In the genomic region with DNA sequence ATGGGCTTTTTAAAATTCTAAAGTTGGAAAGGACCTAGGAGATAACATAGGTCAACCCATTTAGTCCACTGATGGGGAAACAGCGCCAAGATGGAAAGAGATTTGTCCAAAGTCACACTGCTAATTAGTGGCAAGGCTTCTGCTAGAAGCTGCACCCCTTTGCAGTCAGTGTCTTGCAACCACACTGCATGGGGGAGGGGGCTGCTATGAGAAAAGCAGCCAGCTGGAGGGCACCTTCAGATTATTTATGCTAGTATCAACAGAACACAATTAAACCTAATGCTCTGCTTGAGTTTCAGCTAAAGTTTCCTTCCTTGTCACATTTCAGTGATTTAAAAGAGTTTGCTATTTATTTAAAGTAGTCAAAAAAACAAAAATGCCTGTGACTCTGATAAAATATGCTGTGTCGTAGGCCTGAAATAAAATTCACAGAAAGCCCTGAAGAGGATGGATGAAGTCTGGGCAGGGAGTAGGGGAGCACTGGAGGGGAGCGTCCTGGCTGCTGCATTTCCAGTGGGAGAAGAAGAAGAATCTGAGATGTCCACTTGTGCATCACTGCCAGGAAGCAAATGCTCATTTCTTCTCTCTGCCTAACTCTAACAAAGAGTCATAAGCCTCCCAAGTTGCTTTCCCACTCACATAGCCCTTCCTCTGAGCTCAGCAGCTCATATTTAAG, we compare ENCODE assay signal across 27 mouse cellular contexts. TPM values are rescaled to one million over a fixed set of nuclear protein-coding genes. Genes with fewer than 3 reads are reported as not detected.
DNase-seq lines count a peak whose midpoint lies in the region; ATAC-seq and TF ChIP-seq lines count a peak whose summit lies in the region.
"Had no signal": no experiment of that assay in that cellular context is flagged by ENCODE, and none has a peak within 500 bp of the region (broad histone marks: within the 10 kb centered on the region; RNA-seq: fewer than 3 reads in every experiment).

No protein-coding gene starts in this region.

- no peak for TF ChIP-seq CTCF in cerebellum, adult 2 months (IDR thresholded peaks at IDR 0.05; ENCODE audit: borderline replicate concordance, insufficient read depth, low read depth, low read length)
- TF ChIP-seq CTCF in hindbrain, postnatal 0 days (IDR thresholded peaks at IDR 0.05; ENCODE audit: low read depth), result no peak

- no peaks in the 10 kb centered on the region for H3K36me3 ChIP-seq in hindbrain, postnatal 0 days (ENCODE audit: insufficient read depth, low read length)
- no peaks in the 10 kb centered on the region for H3K36me3 ChIP-seq in hindbrain, embryonic 12.5 days
- H3K36me3 ChIP-seq: G1E; heart, embryonic 12.5 days; hindbrain, embryonic 15.5 days; intestine, embryonic 15.5 days; limb, embryonic 10.5 days; limb, embryonic 15.5 days; liver, embryonic 13.5 days; midbrain, embryonic 12.5 days; neural tube, embryonic 13.5 days had no signal

- H3K9ac ChIP-seq in hindbrain, postnatal 0 days (replicated peaks; ENCODE audit: low read length), result no peak overlapping the region
- no peak overlapping the region for H3K9ac ChIP-seq in hindbrain, embryonic 12.5 days
- H3K9ac ChIP-seq: heart, embryonic 12.5 days; hindbrain, embryonic 15.5 days; intestine, embryonic 15.5 days; limb, embryonic 15.5 days; liver, embryonic 13.5 days; midbrain, embryonic 12.5 days; neural tube, embryonic 13.5 days had no signal

- no peak overlapping the region for H3K4me3 ChIP-seq in cerebellum, adult 2 months (replicated peaks; ENCODE audit: insufficient read depth, low read depth, low read length)
- H3K4me3 ChIP-seq in hindbrain, postnatal 0 days (ENCODE audit: low read length), result no peak overlapping the region
- H3K4me3 ChIP-seq in hindbrain, embryonic 12.5 days, result no peak overlapping the region
- H3K4me3 ChIP-seq: erythroblast, embryonic 14.5 days; heart, adult 2 months; heart, embryonic 12.5 days; hindbrain, embryonic 15.5 days; intestine, embryonic 15.5 days; limb, embryonic 10.5 days; limb, embryonic 15.5 days; liver, embryonic 13.5 days; midbrain, embryonic 12.5 days; neural tube, embryonic 13.5 days had no signal

- TF ChIP-seq POLR2A in cerebellum, adult 2 months (IDR thresholded peaks at IDR 0.05; ENCODE audit: borderline replicate concordance, insufficient read depth, low read length), result no peak

- no peak overlapping the region for H3K4me2 ChIP-seq in hindbrain, postnatal 0 days (ENCODE audit: low read depth, low read length)
- no peak overlapping the region for H3K4me2 ChIP-seq in hindbrain, embryonic 12.5 days (replicated peaks)
- H3K4me2 ChIP-seq: heart, embryonic 12.5 days; hindbrain, embryonic 15.5 days; intestine, embryonic 15.5 days; limb, embryonic 15.5 days; liver, embryonic 13.5 days; midbrain, embryonic 12.5 days; neural tube, embryonic 13.5 days had no signal

- 95% methylated on average over 3 of the region's 3 CpGs for WGBS in cerebellum, adult 2 months
- WGBS in hindbrain, postnatal 0 days, result 79% methylated on average over 3 of the region's 3 CpGs
- WGBS in hindbrain, embryonic 12.5 days, result 83% methylated on average over 3 of the region's 3 CpGs

- no peaks in the 10 kb centered on the region for H3K27me3 ChIP-seq in cerebellum, adult 2 months (ENCODE audit: control insufficient read depth, insufficient read depth, low read length)
- no peaks in the 10 kb centered on the region for H3K27me3 ChIP-seq in hindbrain, postnatal 0 days (ENCODE audit: insufficient read depth, low read length)
- no peaks in the 10 kb centered on the region for H3K27me3 ChIP-seq in hindbrain, embryonic 12.5 days
- H3K27me3 ChIP-seq: heart, embryonic 12.5 days; hindbrain, embryonic 15.5 days; intestine, embryonic 15.5 days; limb, embryonic 15.5 days; liver, embryonic 13.5 days; midbrain, embryonic 12.5 days; neural tube, embryonic 13.5 days had no signal

- H3K9me3 ChIP-seq in hindbrain, postnatal 0 days (ENCODE audit: low read length), result no peaks in the 10 kb centered on the region
- no peaks in the 10 kb centered on the region for H3K9me3 ChIP-seq in hindbrain, embryonic 12.5 days (replicated peaks)
- H3K9me3 ChIP-seq: G1E; heart, embryonic 12.5 days; hindbrain, embryonic 15.5 days; intestine, embryonic 15.5 days; limb, embryonic 10.5 days; limb, embryonic 15.5 days; liver, embryonic 13.5 days; midbrain, embryonic 12.5 days; neural tube, embryonic 13.5 days had no signal

- peaks cover 7% of the 10 kb centered on the region; the same call in 1 of the 2 replicates for H3K4me1 ChIP-seq in cerebellum, adult 2 months (ENCODE audit: control insufficient read depth, insufficient read depth, low read length)
- H3K4me1 ChIP-seq in hindbrain, postnatal 0 days (ENCODE audit: insufficient read depth, low read length), result no peaks in the 10 kb centered on the region
- no peaks in the 10 kb centered on the region for H3K4me1 ChIP-seq in hindbrain, embryonic 12.5 days
- H3K4me1 ChIP-seq: heart, embryonic 12.5 days; hindbrain, embryonic 15.5 days; intestine, embryonic 15.5 days; limb, embryonic 10.5 days; limb, embryonic 15.5 days; liver, embryonic 13.5 days; midbrain, embryonic 12.5 days; neural tube, embryonic 13.5 days had no signal

- peak; percentile 15 to 38 for DNase-seq in cerebellum, postnatal 14 days
- DNase-seq in cerebellum, adult 2 months, result no peak
- DNase-seq in hindbrain, postnatal 0 days (ENCODE audit: low spot score), result peak; percentile 7
- DNase-seq in kidney, postnatal 10 days, result peak; percentile 6
- no peak for DNase-seq in kidney, adult 11 months
- peak; percentile 11 for DNase-seq in retina, postnatal 1 day
- DNase-seq in retina, embryonic 14.5 days (ENCODE audit: low spot score), result no peak
- DNase-seq: adrenal gland, adult 8-10 months; cerebellum, adult 9-11 months; heart, adult 2 months; heart, postnatal 4 days; kidney, postnatal 25 days; liver, embryonic 13.5 days; lung, adult 18-20 months; right cerebral cortex, postnatal 14 days; thymus, postnatal 4 days had no signal

- no peak for ATAC-seq in hindbrain, postnatal 0 days
- ATAC-seq in hindbrain, embryonic 12.5 days (ENCODE audit: low FRiP score), result no peak
- ATAC-seq: forebrain, embryonic 16.5 days; intestine, embryonic 15.5 days had no signal

- H3K27ac ChIP-seq in cerebellum, adult 2 months (ENCODE audit: insufficient read depth, low read length), result no peak overlapping the region
- no peak overlapping the region for H3K27ac ChIP-seq in hindbrain, postnatal 0 days
- H3K27ac ChIP-seq in hindbrain, embryonic 12.5 days, result no peak overlapping the region
- H3K27ac ChIP-seq: heart, adult 2 months; hindbrain, embryonic 15.5 days; intestine, embryonic 15.5 days; limb, embryonic 10.5 days; limb, embryonic 15.5 days; liver, embryonic 13.5 days; midbrain, embryonic 12.5 days; neural tube, embryonic 13.5 days had no signal

RNA-seq across cellular contexts. Expression of gene Cavin2, which starts 47.5 kb away (rescaled TPM):
- polyA plus RNA-seq in cerebellum, adult 2 months (2012; rRNA removed), result 6.5 and 8.5 TPM in 2 replicates
- total RNA-seq in hindbrain, postnatal 0 days (2014; rRNA removed), result 8.5 and 8.6 TPM in 2 replicates
- 9.5 and 10.6 TPM in 2 replicates for polyA plus RNA-seq in hindbrain, postnatal 0 days (2015; fragmentation: Nextera tagmentation; extraction: Ambion mirVana)
- 7.2 and 7.7 TPM in 2 replicates for polyA plus RNA-seq in hindbrain, embryonic 12.5 days (2016; fragmentation: Nextera tagmentation; extraction: Ambion mirVana)
- polyA plus RNA-seq: G1E had no signal

Comparison
In these comparisons a context has a peak if more than half of its experiments do, and no peak if none do; other contexts are left out.
1. DNase-seq: peak in cerebellum, postnatal 14 days (2 of 2), hindbrain, postnatal 0 days (single experiment), kidney, postnatal 10 days (single experiment) and retina, postnatal 1 day (single experiment); none in cerebellum, adult 2 months (0 of 2), kidney, adult 11 months (single experiment) and retina, embryonic 14.5 days (single experiment).